Mouse (Mus musculus): ENCODE data around the gene Susd1. TPM values are rescaled to one million over a fixed set of nuclear protein-coding genes. Genes with fewer than 3 reads are reported as not detected.

The Susd1 gene
- polyA plus RNA-seq, 1 experiment from 2014 or later = 1.2 TPM

Other genes with a start within 250 kb of the Susd1 start
- 22.5 and 24.7 TPM in 2 replicates for gene Ugcg, start 249.4 kb downstream of the Susd1 start, polyA plus RNA-seq (2014; fragmentation: Nextera tagmentation; extraction: Ambion mirVana)
- 24.9 and 25.6 TPM in 2 replicates for gene Ptbp3, start 110.7 kb upstream of the Susd1 start, polyA plus RNA-seq (2014; fragmentation: Nextera tagmentation; extraction: Ambion mirVana)
- 38.1 and 41.7 TPM in 2 replicates for gene Hsdl2, start 142.9 kb upstream of the Susd1 start, polyA plus RNA-seq (2014; fragmentation: Nextera tagmentation; extraction: Ambion mirVana)
- 54.7 and 59.9 TPM in 2 replicates for gene E130308A19Rik, start 187.6 kb upstream of the Susd1 start, polyA plus RNA-seq (2014; fragmentation: Nextera tagmentation; extraction: Ambion mirVana)

Measured in hindbrain, embryonic 14.5 days (tissue).